Mouse (Mus musculus): ENCODE measurements around the gene Cox7a2l. TPM values are rescaled to one million over a fixed set of nuclear protein-coding genes. Genes with fewer than 3 reads are reported as not detected.

Cox7a2l gene
- polyA plus RNA-seq, 1 experiment from 2014 or later: 279 TPM

GRCm38 (mm10) chr17:83487762-83488161 lies 29.4 kb downstream of the Cox7a2l start:
- Histone ChIP-seq H3K9ac (ENCODE audit: low read depth, low read length) (no peak overlapping the region), H3K4me3 (replicated peaks; ENCODE audit: low read depth, low read length) (no peak overlapping the region), H3K9me3 (replicated peaks; ENCODE audit: low read length) (no peaks in the 10 kb centered on the region), H3K27me3 (ENCODE audit: insufficient read depth, low read length) (no peaks in the 10 kb centered on the region), H3K27ac (no peak overlapping the region), H3K36me3 (ENCODE audit: insufficient read depth, low read length) (no peaks in the 10 kb centered on the region), H3K4me2 (ENCODE audit: low read length) (no peak overlapping the region), H3K4me1 (replicated peaks; ENCODE audit: insufficient read depth, low read length) (0 out of 2 replicates have a peak, but pooled peaks cover 3% of the 10 kb centered on the region)
- ATAC-seq (replicated peaks; ENCODE audit: low FRiP score, low read depth): no peak
- WGBS: 49% methylated on average over 3 of the region's 3 CpGs
- DNase-seq (ENCODE audit: low spot score): no peak
- TF ChIP-seq CTCF (IDR thresholded peaks at IDR 0.05; ENCODE audit: low read depth): no peak

- TF ChIP-seq CTCF (IDR thresholded peaks at IDR 0.05; ENCODE audit: low read depth): no peak
- WGBS: 83% methylated on average over 2 of the region's 2 CpGs
Measured at GRCm38 (mm10) chr17:83483784-83484183, 33.3 kb downstream of the Cox7a2l start.

GRCm38 (mm10) chr17:83482817-83483536 lies 34.2 kb downstream of the Cox7a2l start:
- Histone ChIP-seq H3K4me1 (replicated peaks; ENCODE audit: insufficient read depth, low read length) (0 out of 2 replicates have a peak, but pooled peaks cover 3% of the 10 kb centered on the region), H3K36me3 (ENCODE audit: insufficient read depth, low read length) (peaks cover 7% of the 10 kb centered on the region; the same call in 1 of the 2 replicates), H3K27ac (no peak overlapping the region), H3K4me2 (ENCODE audit: low read length) (no peak overlapping the region), H3K4me3 (replicated peaks; ENCODE audit: low read depth, low read length) (no peak overlapping the region), H3K9ac (ENCODE audit: low read depth, low read length) (no peak overlapping the region), H3K9me3 (replicated peaks; ENCODE audit: low read length) (no peaks in the 10 kb centered on the region), H3K27me3 (ENCODE audit: insufficient read depth, low read length) (no peaks in the 10 kb centered on the region)
- 89% methylated on average over 7 of the region's 7 CpGs for WGBS
- no peak for TF ChIP-seq CTCF (IDR thresholded peaks at IDR 0.05; ENCODE audit: low read depth)
- DNase-seq (ENCODE audit: low spot score) (no peak), ATAC-seq (replicated peaks; ENCODE audit: low FRiP score, low read depth) (no peak)

More at GRCm38 (mm10) chr17:83483784-83484183, 33.3 kb downstream of the Cox7a2l start:
- ATAC-seq (replicated peaks; ENCODE audit: low FRiP score, low read depth) (no peak), DNase-seq (ENCODE audit: low spot score) (no peak)
- no peaks in the 10 kb centered on the region for H3K27me3 ChIP-seq (ENCODE audit: insufficient read depth, low read length)
- H3K27ac ChIP-seq: no peak overlapping the region
- H3K4me3 ChIP-seq (replicated peaks; ENCODE audit: low read depth, low read length): no peak overlapping the region
- no peak overlapping the region for H3K4me2 ChIP-seq (ENCODE audit: low read length)
- H3K36me3 ChIP-seq (ENCODE audit: insufficient read depth, low read length): no peaks in the 10 kb centered on the region; the same call in 1 of the 2 replicates
- H3K4me1 ChIP-seq (replicated peaks; ENCODE audit: insufficient read depth, low read length): 0 out of 2 replicates have a peak, but pooled peaks cover 3% of the 10 kb centered on the region
- H3K9me3 ChIP-seq (replicated peaks; ENCODE audit: low read length): no peaks in the 10 kb centered on the region
- H3K9ac ChIP-seq (ENCODE audit: low read depth, low read length): no peak overlapping the region

GRCm38 (mm10) chr17:83481551-83481950 lies 35.6 kb downstream of the Cox7a2l start:
- TF ChIP-seq CTCF (IDR thresholded peaks at IDR 0.05; ENCODE audit: low read depth): no peak
- H3K4me3 ChIP-seq (replicated peaks; ENCODE audit: low read depth, low read length): no peak overlapping the region
- no peak for DNase-seq (ENCODE audit: low spot score)
- H3K27me3 ChIP-seq (ENCODE audit: insufficient read depth, low read length): no peaks in the 10 kb centered on the region
- H3K27ac ChIP-seq: no peak overlapping the region
- H3K9me3 ChIP-seq (replicated peaks; ENCODE audit: low read length): no peaks in the 10 kb centered on the region
- H3K9ac ChIP-seq (ENCODE audit: low read depth, low read length): no peak overlapping the region
- WGBS: 92% methylated on average over 7 of the region's 7 CpGs
- 0 out of 2 replicates have a peak, but pooled peaks have one; percentile 37 for ATAC-seq (replicated peaks; ENCODE audit: low FRiP score, low read depth)
- H3K4me2 ChIP-seq (ENCODE audit: low read length): no peak overlapping the region
- no peaks in the 10 kb centered on the region for H3K4me1 ChIP-seq (replicated peaks; ENCODE audit: insufficient read depth, low read length)
- H3K36me3 ChIP-seq (ENCODE audit: insufficient read depth, low read length): peaks cover 11% of the 10 kb centered on the region; the same call in 1 of the 2 replicates

GRCm38 (mm10) chr17:83477089-83477488 lies 40.0 kb downstream of the Cox7a2l start:
- no peak overlapping the region for H3K27ac ChIP-seq
- peaks cover 30% of the 10 kb centered on the region for H3K36me3 ChIP-seq (ENCODE audit: insufficient read depth, low read length)
- no peak overlapping the region for H3K4me2 ChIP-seq (ENCODE audit: low read length)
- no peaks in the 10 kb centered on the region for H3K4me1 ChIP-seq (replicated peaks; ENCODE audit: insufficient read depth, low read length)
- ATAC-seq (replicated peaks; ENCODE audit: low FRiP score, low read depth): no peak
- no peak overlapping the region for H3K9ac ChIP-seq (ENCODE audit: low read depth, low read length)
- H3K4me3 ChIP-seq (replicated peaks; ENCODE audit: low read depth, low read length): no peak overlapping the region
- TF ChIP-seq CTCF (IDR thresholded peaks at IDR 0.05; ENCODE audit: low read depth): no peak
- DNase-seq (ENCODE audit: low spot score): no peak
- WGBS: 97% methylated on average over 12 of the region's 12 CpGs
- H3K9me3 ChIP-seq (replicated peaks; ENCODE audit: low read length): no peaks in the 10 kb centered on the region
- no peaks in the 10 kb centered on the region for H3K27me3 ChIP-seq (ENCODE audit: insufficient read depth, low read length)

- no peak for TF ChIP-seq CTCF (IDR thresholded peaks at IDR 0.05; ENCODE audit: low read depth)
- Histone ChIP-seq H3K4me2 (ENCODE audit: low read length) (no peak overlapping the region), H3K36me3 (ENCODE audit: insufficient read depth, low read length) (peaks cover 34% of the 10 kb centered on the region), H3K27ac (no peak overlapping the region), H3K4me3 (replicated peaks; ENCODE audit: low read depth, low read length) (no peak overlapping the region), H3K4me1 (replicated peaks; ENCODE audit: insufficient read depth, low read length) (no peaks in the 10 kb centered on the region), H3K9me3 (replicated peaks; ENCODE audit: low read length) (no peaks in the 10 kb centered on the region), H3K27me3 (ENCODE audit: insufficient read depth, low read length) (no peaks in the 10 kb centered on the region), H3K9ac (ENCODE audit: low read depth, low read length) (no peak overlapping the region)
- no peak for DNase-seq (ENCODE audit: low spot score)
- ATAC-seq (replicated peaks; ENCODE audit: low FRiP score, low read depth): no peak
- 91% methylated on average over 2 of the region's 2 CpGs for WGBS
Measured at GRCm38 (mm10) chr17:83469586-83469985, 47.5 kb downstream of the Cox7a2l start.
